Mouse (Mus musculus): Measurements from ENCODE around the gene Gm5798. TPM values are rescaled to one million over a fixed set of nuclear protein-coding genes. Genes with fewer than 3 reads are reported as not detected.
"Not testable (repeated sequence)": the region's sequence is repeated elsewhere in the genome, so short reads cannot be mapped to it uniquely, and the experiment has no call there.

The Gm5798 gene
- not detected in 2 replicates for polyA plus RNA-seq (2016; fragmentation: Nextera tagmentation; extraction: Ambion mirVana)

DNA sequence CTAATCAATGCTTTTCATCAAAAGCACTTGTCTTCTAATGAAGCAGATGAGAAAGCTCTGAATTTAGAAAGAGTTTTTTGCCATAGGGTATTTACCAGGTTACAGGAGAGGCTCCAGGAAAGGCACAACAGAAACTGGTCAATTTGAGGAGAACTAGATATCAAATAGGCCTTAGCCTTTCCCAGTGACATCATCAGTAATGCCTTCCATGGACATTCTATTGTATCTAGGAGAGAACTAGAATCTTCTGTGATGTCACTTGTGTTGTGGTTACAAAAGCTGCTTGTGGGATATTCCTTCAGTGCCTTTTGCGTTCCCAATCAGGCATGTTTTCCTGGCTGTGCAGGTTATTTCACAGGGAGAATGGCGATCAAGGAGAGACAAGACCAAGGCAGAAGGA lies at the start of gene Gm5798:
Gene Gm5798 (plus strand): TSS at position 301 of the 400 bp plus-strand sequence.
- not testable (repeated sequence) for H3K27ac ChIP-seq; H3K27me3 ChIP-seq (ENCODE audit: poor library complexity, severe bottlenecking); H3K4me1 ChIP-seq; DNase-seq (ENCODE audit: extremely low spot score, low spot score); H3K36me3 ChIP-seq (replicated peaks); H3K4me3 ChIP-seq; H3K9me3 ChIP-seq
- 70% methylated on average over 2 of the region's 2 CpGs for WGBS

- H3K36me3 ChIP-seq (replicated peaks); H3K9me3 ChIP-seq; H3K4me1 ChIP-seq; H3K27ac ChIP-seq; DNase-seq (ENCODE audit: extremely low spot score, low spot score); H3K4me3 ChIP-seq; H3K27me3 ChIP-seq (ENCODE audit: poor library complexity, severe bottlenecking): not testable (repeated sequence)
- no CpG with 5 or more reads among the region's 3 CpGs for WGBS
Measured at GRCm38 (mm10) chr14:41386279-41386678, 37.9 kb downstream of the Gm5798 start, which contains the start of gene Gm7945. Gene Gm7945, minus strand, starts transcription at chr14:41386379.

Other genes starting within 250 kb of the Gm5798 start
- gene Mat1a, start 243.6 kb upstream of the Gm5798 start, polyA plus RNA-seq (2016; fragmentation: Nextera tagmentation; extraction: Ambion mirVana), result not detected in 2 replicates
- gene Sftpa1, start 216.8 kb upstream of the Gm5798 start, polyA plus RNA-seq (2016; fragmentation: Nextera tagmentation; extraction: Ambion mirVana), result not detected in 2 replicates
- gene Mbl1, start 197.2 kb upstream of the Gm5798 start, polyA plus RNA-seq (2016; fragmentation: Nextera tagmentation; extraction: Ambion mirVana), result not detected in 2 replicates
- gene Sftpd, start 163.5 kb upstream of the Gm5798 start, polyA plus RNA-seq (2016; fragmentation: Nextera tagmentation; extraction: Ambion mirVana), result not detected in 2 replicates
- gene Gm2832, start 69.8 kb upstream of the Gm5798 start, polyA plus RNA-seq (2016; fragmentation: Nextera tagmentation; extraction: Ambion mirVana), result 0.17 TPM in 1 of 2 replicates, not detected in the other
- gene Gm7945, start 37.8 kb downstream of the Gm5798 start, polyA plus RNA-seq (2016; fragmentation: Nextera tagmentation; extraction: Ambion mirVana), result not detected in 2 replicates
- gene Gm6482, start 59.7 kb downstream of the Gm5798 start, polyA plus RNA-seq (2016; fragmentation: Nextera tagmentation; extraction: Ambion mirVana), result not detected in 2 replicates
- gene Gm7954, start 104.9 kb downstream of the Gm5798 start, polyA plus RNA-seq (2016; fragmentation: Nextera tagmentation; extraction: Ambion mirVana), result not detected in 2 replicates
- gene Gm3486, start 140.9 kb downstream of the Gm5798 start, polyA plus RNA-seq (2016; fragmentation: Nextera tagmentation; extraction: Ambion mirVana), result not detected in 2 replicates
- not detected in 2 replicates for gene Gm7970, start 207.0 kb downstream of the Gm5798 start, polyA plus RNA-seq (2016; fragmentation: Nextera tagmentation; extraction: Ambion mirVana)
- not detected in 2 replicates for gene 1700049E17Rik2, start 224.6 kb downstream of the Gm5798 start, polyA plus RNA-seq (2016; fragmentation: Nextera tagmentation; extraction: Ambion mirVana)